Mouse (Mus musculus): ENCODE data around the gene Ddx21. TPM values are rescaled to one million over a fixed set of nuclear protein-coding genes. Genes with fewer than 3 reads are reported as not detected.

Ddx21 gene
- total and polyA plus RNA-seq, 2 experiments, result 7.2 to 10.9 TPM

- Histone ChIP-seq H3K36me3 (ENCODE audit: control insufficient read depth, insufficient read depth, low read length) (no peaks in the 10 kb centered on the region), H3K27ac (replicated peaks; ENCODE audit: insufficient read depth, low read depth, low read length) (no peak overlapping the region), H3K79me2 (ENCODE audit: control insufficient read depth, insufficient read depth, low read length) (no peaks in the 10 kb centered on the region), H3K4me1 (ENCODE audit: control insufficient read depth, insufficient read depth, low read length) (no peaks in the 10 kb centered on the region), H3K27me3 (ENCODE audit: control insufficient read depth, insufficient read depth, low read length) (no peaks in the 10 kb centered on the region), H3K9ac (ENCODE audit: low read depth, low read length) (no peak overlapping the region), H3K4me3 (ENCODE audit: insufficient read depth, low read depth, low read length) (no peak overlapping the region)
- DNase-seq (ENCODE audit: extremely low read depth, low read depth, low spot score), result no peak
- TF ChIP-seq CTCF (IDR thresholded peaks at IDR 0.05; ENCODE audit: low read depth, low read length), result no peak
- no peak for TF ChIP-seq POLR2A (IDR thresholded peaks at IDR 0.05; ENCODE audit: extremely low read depth, insufficient read depth, low read length)
Measured at GRCm38 (mm10) chr10:62545759-62546158, 56.3 kb downstream of the Ddx21 start.

GRCm38 (mm10) chr10:62544316-62544715 is 57.8 kb downstream of the Ddx21 start:
- H3K9ac ChIP-seq (ENCODE audit: low read depth, low read length), result no peak overlapping the region
- no peaks in the 10 kb centered on the region for H3K36me3 ChIP-seq (ENCODE audit: control insufficient read depth, insufficient read depth, low read length)
- 89% methylated on average over 4 of the region's 4 CpGs for WGBS
- H3K79me2 ChIP-seq (ENCODE audit: control insufficient read depth, insufficient read depth, low read length), result no peaks in the 10 kb centered on the region
- no peaks in the 10 kb centered on the region for H3K27me3 ChIP-seq (ENCODE audit: control insufficient read depth, insufficient read depth, low read length)
- H3K4me1 ChIP-seq (ENCODE audit: control insufficient read depth, insufficient read depth, low read length), result no peaks in the 10 kb centered on the region
- H3K27ac ChIP-seq (replicated peaks; ENCODE audit: insufficient read depth, low read depth, low read length), result no peak overlapping the region
- no peak overlapping the region for H3K4me3 ChIP-seq (ENCODE audit: insufficient read depth, low read depth, low read length)
- DNase-seq (ENCODE audit: extremely low read depth, low read depth, low spot score), result no peak
- TF ChIP-seq POLR2A (IDR thresholded peaks at IDR 0.05; ENCODE audit: extremely low read depth, insufficient read depth, low read length) (no peak), CTCF (IDR thresholded peaks at IDR 0.05; ENCODE audit: low read depth, low read length) (no peak)

- peak; percentile 26 for DNase-seq (ENCODE audit: extremely low read depth, low read depth, low spot score)
- WGBS, result 78% methylated on average over 12 of the region's 12 CpGs
- 0 out of 2 replicates have a peak overlapping the region, but pooled peaks have one; percentile 4 for H3K27ac ChIP-seq (replicated peaks; ENCODE audit: insufficient read depth, low read depth, low read length)
Measured at GRCm38 (mm10) chr10:62543399-62543808, 58.7 kb downstream of the Ddx21 start.

GRCm38 (mm10) chr10:62542928-62543327 is 59.2 kb downstream of the Ddx21 start:
- WGBS, result 89% methylated on average over 7 of the region's 8 CpGs

More at GRCm38 (mm10) chr10:62543399-62543808, 58.7 kb downstream of the Ddx21 start:
- Histone ChIP-seq H3K79me2 (ENCODE audit: control insufficient read depth, insufficient read depth, low read length) (no peaks in the 10 kb centered on the region), H3K4me1 (ENCODE audit: control insufficient read depth, insufficient read depth, low read length) (no peaks in the 10 kb centered on the region), H3K9ac (ENCODE audit: low read depth, low read length) (no peak overlapping the region), H3K4me3 (ENCODE audit: insufficient read depth, low read depth, low read length) (no peak overlapping the region), H3K36me3 (ENCODE audit: control insufficient read depth, insufficient read depth, low read length) (no peaks in the 10 kb centered on the region), H3K27me3 (ENCODE audit: control insufficient read depth, insufficient read depth, low read length) (no peaks in the 10 kb centered on the region)
- TF ChIP-seq POLR2A (IDR thresholded peaks at IDR 0.05; ENCODE audit: extremely low read depth, insufficient read depth, low read length) (no peak), CTCF (IDR thresholded peaks at IDR 0.05; ENCODE audit: low read depth, low read length) (no peak)

GRCm38 (mm10) chr10:62542507-62542906 is 59.6 kb downstream of the Ddx21 start:
- H3K4me1 ChIP-seq (ENCODE audit: control insufficient read depth, insufficient read depth, low read length), result no peaks in the 10 kb centered on the region
- 89% methylated on average over 12 of the region's 12 CpGs for WGBS
- H3K79me2 ChIP-seq (ENCODE audit: control insufficient read depth, insufficient read depth, low read length), result no peaks in the 10 kb centered on the region
- no peak overlapping the region for H3K9ac ChIP-seq (ENCODE audit: low read depth, low read length)
- H3K4me3 ChIP-seq (ENCODE audit: insufficient read depth, low read depth, low read length), result no peak overlapping the region
- H3K27ac ChIP-seq (replicated peaks; ENCODE audit: insufficient read depth, low read depth, low read length), result no peak overlapping the region
- no peak for DNase-seq (ENCODE audit: extremely low read depth, low read depth, low spot score)
- H3K27me3 ChIP-seq (ENCODE audit: control insufficient read depth, insufficient read depth, low read length), result no peaks in the 10 kb centered on the region
- no peaks in the 10 kb centered on the region for H3K36me3 ChIP-seq (ENCODE audit: control insufficient read depth, insufficient read depth, low read length)
- no peak for TF ChIP-seq CTCF (IDR thresholded peaks at IDR 0.05; ENCODE audit: low read depth, low read length)
- no peak for TF ChIP-seq POLR2A (IDR thresholded peaks at IDR 0.05; ENCODE audit: extremely low read depth, insufficient read depth, low read length)

More at GRCm38 (mm10) chr10:62542928-62543327, 59.2 kb downstream of the Ddx21 start:
- Histone ChIP-seq H3K36me3 (ENCODE audit: control insufficient read depth, insufficient read depth, low read length) (no peaks in the 10 kb centered on the region), H3K4me3 (ENCODE audit: insufficient read depth, low read depth, low read length) (no peak overlapping the region), H3K9ac (ENCODE audit: low read depth, low read length) (no peak overlapping the region), H3K27ac (replicated peaks; ENCODE audit: insufficient read depth, low read depth, low read length) (0 out of 2 replicates have a peak overlapping the region, but pooled peaks have one; percentile 4), H3K27me3 (ENCODE audit: control insufficient read depth, insufficient read depth, low read length) (no peaks in the 10 kb centered on the region), H3K4me1 (ENCODE audit: control insufficient read depth, insufficient read depth, low read length) (no peaks in the 10 kb centered on the region), H3K79me2 (ENCODE audit: control insufficient read depth, insufficient read depth, low read length) (no peaks in the 10 kb centered on the region)
- no peak for DNase-seq (ENCODE audit: extremely low read depth, low read depth, low spot score)
- TF ChIP-seq POLR2A (IDR thresholded peaks at IDR 0.05; ENCODE audit: extremely low read depth, insufficient read depth, low read length) (no peak), CTCF (IDR thresholded peaks at IDR 0.05; ENCODE audit: low read depth, low read length) (no peak)

- no peak overlapping the region for H3K4me3 ChIP-seq (ENCODE audit: insufficient read depth, low read depth, low read length)
- no peak overlapping the region for H3K9ac ChIP-seq (ENCODE audit: low read depth, low read length)
- no peaks in the 10 kb centered on the region for H3K27me3 ChIP-seq (ENCODE audit: control insufficient read depth, insufficient read depth, low read length)
- no peak for DNase-seq (ENCODE audit: extremely low read depth, low read depth, low spot score)
- TF ChIP-seq CTCF (IDR thresholded peaks at IDR 0.05; ENCODE audit: low read depth, low read length) (no peak), POLR2A (IDR thresholded peaks at IDR 0.05; ENCODE audit: extremely low read depth, insufficient read depth, low read length) (no peak)
- H3K79me2 ChIP-seq (ENCODE audit: control insufficient read depth, insufficient read depth, low read length), result no peaks in the 10 kb centered on the region
- WGBS, result 91% methylated on average over 12 of the region's 12 CpGs
- no peak overlapping the region for H3K27ac ChIP-seq (replicated peaks; ENCODE audit: insufficient read depth, low read depth, low read length)
- no peaks in the 10 kb centered on the region for H3K36me3 ChIP-seq (ENCODE audit: control insufficient read depth, insufficient read depth, low read length)
- H3K4me1 ChIP-seq (ENCODE audit: control insufficient read depth, insufficient read depth, low read length), result no peaks in the 10 kb centered on the region
Measured at GRCm38 (mm10) chr10:62541499-62541898, 60.6 kb downstream of the Ddx21 start.
